Mouse (Mus musculus) T-helper 1 cell (primary cell): ENCODE data around the gene Nup210l.

Experiments
- in situ Hi-C: fragments of 300-600 bp; cut with MboI, MseI; formaldehyde crosslinking; loops from one replicate; pipeline ENCODE4 v1.15.1; 2025; ENCODE audit warnings: high pct_unique_total_duplicates

Nup210l gene

DNA sequence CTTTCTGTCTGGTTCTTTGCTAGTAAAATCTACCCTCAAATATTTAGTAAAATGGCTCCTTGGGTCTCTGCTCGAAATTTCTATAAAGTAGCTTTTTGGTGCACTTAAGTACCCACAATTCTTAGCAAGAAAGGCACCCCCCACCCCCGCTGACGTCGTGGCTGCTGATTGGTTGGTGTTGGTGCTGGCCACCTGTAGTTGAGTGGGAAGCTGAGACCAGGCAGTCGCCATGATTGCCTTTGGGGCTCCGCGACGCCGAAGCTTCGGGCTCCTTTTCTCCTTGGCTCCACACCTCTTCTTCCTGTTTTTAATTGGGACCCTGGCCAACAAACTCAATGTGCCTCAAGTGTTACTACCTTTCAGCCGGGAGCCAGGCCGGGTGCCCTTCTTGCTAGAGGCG is at the start of gene Nup210l:
Gene Nup210l (plus strand): TSS at position 195 of the 400 bp plus-strand sequence.
- in situ Hi-C loops = no loop called here

DNA sequence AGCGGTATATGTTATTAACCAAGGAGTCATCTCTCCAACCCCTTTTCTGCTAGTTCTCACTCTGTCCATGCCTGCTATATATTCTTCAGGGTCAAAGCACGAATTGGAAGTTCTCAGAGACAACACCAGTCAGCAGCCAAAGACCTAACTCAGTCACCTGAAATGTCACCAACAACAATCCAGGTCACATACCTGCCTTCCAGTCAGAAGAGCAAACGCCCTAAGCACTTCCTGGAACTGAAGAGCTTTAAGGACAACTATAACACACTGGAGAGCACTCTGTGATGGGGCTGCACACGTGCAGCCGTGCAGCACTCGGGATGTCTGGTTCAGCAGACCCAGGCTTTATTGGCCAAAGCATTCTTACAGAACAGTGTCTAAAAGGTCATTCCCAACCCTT is 42.4 kb upstream of the Nup210l start:
- in situ Hi-C loops = no loop called here

DNA sequence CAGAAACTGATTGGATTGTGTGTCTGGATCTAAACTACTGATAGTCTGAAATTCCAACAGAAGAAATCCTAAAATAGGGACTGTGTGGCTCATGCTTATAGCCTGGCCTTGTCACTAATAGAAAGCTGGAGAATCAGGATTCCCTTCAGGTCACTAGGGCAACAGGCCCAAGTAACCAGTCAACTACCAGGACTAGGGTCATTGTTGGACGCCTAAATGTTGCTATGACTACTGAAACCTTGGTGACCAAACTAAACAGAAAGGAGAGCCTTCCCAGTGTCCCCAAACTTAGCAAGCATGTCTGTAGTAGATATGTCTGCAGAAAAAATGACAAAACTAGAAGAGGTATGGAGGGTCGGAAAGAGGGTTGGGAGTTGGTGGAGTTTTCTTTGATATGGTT is 41.4 kb upstream of the Nup210l start:
- in situ Hi-C loops = no loop called here

DNA sequence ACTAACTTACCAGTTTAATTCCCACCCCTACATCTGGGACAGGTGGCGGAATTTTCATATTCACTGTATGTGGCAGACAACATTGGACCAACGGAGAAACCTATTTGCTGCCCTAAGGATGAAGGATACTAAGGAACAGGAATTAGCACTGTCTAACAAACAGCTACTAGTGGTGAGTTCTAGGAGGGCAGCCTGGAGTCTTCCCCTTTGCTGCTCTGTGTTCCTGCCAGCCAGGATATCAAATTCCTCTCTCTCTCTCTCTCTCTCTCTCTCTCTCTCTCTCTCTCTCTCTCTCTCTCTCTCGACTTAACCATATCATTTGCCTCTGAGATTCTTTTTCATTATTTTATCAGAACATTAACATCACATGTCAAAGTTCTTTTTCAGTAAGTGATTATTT is 39.5 kb upstream of the Nup210l start:
- in situ Hi-C loops = no loop called here

DNA sequence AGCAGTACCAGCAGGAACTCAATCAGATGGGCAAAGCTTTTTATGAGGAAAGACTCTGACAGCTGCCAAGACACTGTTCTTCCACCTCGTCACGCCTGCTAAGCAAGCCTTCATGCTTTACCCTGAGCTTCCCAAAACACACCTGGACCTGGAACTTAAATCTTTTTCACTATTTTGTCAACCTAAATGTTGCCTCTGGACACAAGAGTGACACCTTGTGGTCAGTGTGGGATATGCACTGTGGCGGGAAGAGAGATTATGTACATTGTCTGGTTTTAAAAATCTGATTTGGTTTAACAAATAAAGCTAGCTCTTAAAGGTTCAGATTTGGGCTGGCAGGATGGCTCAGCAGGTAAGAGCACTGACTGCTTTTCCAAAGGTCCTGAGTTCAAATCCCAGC is 38.4 kb upstream of the Nup210l start:
- in situ Hi-C loops = no loop called here

DNA sequence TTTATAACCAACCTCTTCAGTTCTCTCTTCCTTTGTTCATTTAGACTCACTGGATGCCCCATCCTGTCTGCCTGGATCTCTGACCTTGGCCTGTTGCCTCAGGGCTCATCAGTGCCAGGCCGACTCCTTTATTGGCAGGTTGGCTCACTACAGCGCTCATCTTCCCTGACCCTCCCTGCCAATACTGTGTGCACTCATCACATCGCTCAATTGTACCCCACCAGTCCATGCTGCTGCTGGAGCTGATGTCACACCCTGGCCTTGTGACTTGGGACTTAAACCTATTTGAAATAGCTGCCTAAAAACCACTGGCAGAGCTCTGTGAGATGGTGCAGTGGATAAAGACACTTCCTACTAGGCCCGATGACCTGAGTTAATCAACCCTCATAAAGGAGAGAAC is 36.1 kb upstream of the Nup210l start:
- in situ Hi-C loops = no loop called here

DNA sequence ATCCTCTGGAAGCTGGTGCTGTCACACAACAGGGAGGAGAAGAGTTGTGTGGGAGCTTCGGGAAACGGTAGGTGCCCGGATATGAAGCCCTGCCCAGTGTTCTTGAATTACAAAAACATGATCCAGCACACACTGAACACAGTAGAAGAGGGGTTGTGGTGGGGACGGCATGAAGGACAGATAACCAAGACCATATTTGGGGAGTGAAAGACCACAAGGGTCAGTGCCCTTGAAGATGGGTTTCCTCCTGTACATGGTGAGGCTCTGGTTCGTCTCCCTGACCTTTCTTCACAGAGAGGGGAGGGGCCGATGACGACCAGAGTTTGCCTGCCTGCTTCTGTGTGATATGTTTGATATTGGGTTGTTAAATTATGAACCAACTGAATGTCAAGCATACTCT is 34.2 kb upstream of the Nup210l start:
- in situ Hi-C loops = no loop called here

DNA sequence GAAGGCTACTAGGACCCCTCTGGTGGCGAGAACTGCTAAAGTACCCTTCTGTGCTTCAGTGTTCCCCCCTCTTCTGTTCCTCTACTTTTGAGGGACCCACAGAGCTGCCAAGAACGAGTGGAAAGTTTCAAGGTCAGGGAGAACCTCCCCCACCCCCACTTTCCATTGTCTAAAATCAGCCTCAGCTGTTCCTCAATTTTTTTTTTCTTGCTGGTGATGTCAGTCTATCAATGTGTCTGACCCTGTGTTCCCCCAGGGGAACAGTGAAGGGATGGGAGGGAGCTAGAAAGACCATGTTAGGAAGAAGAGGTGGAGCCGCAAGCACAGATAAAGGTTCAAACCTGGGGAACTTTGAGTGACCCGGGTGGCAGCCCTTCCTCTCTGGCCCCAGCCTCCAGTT is 31.6 kb upstream of the Nup210l start, which contains the start of gene Tpm3:
Gene Tpm3 (plus strand): TSS at position 356 of the 400 bp plus-strand sequence.
- in situ Hi-C loops = no loop called here

DNA sequence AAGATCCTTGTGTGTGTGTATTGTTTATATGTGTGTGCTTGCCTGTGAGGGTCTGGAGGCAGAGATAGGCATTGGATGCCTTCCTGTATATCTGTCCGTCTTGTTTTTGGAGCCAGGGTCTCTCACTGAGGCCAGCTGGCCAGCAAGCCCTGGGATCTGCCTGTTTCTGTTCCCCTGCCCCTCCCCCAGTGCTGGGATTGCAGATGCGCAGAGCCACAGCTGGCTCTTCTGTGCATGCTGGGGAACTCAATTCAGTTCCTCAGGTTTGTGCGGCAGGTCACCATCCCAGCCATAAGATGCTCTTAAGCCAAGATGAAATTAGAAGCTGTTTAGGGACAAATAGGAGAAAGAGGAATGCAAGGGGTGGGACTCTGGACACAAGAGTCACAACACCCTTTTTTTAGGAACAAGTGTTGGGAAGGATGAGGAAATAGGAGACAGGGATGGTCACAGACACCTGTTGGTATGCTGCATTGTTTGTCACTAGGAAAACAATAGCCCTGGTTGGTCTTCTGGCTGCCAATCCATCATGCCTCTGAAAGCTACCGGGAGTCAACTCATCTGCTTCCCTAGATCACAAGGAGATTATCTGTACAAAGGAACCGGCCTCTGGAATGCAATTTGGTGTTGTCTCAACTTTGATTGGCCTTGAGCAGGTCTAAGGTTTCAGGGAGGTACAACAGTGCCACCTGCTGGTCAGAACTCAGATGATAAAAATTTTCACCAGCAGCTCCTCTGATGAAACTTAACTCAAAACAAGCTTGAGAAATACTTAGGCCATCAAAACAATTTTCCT is 26.8 kb upstream of the Nup210l start:
- in situ Hi-C loops = no loop called here

DNA sequence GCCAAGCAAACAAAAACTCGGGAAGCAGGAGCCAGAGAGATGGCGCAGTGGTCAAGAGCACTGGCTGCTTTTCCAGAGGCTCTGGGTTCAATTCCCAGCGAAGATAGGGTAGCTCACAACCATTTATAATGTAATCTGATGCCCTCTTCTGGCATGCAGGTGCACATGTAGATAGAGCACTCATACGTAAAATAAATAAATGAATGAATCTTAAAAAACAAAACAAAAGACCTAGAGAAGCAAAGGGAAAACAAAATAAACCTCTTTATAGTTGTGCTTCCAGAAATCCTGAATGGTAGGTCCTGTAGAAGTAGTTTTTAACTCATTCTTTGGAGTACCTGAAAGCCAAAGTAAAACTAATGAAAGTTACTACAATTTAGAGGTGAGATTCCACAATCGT is 25.7 kb upstream of the Nup210l start:
- in situ Hi-C loops = no loop called here

DNA sequence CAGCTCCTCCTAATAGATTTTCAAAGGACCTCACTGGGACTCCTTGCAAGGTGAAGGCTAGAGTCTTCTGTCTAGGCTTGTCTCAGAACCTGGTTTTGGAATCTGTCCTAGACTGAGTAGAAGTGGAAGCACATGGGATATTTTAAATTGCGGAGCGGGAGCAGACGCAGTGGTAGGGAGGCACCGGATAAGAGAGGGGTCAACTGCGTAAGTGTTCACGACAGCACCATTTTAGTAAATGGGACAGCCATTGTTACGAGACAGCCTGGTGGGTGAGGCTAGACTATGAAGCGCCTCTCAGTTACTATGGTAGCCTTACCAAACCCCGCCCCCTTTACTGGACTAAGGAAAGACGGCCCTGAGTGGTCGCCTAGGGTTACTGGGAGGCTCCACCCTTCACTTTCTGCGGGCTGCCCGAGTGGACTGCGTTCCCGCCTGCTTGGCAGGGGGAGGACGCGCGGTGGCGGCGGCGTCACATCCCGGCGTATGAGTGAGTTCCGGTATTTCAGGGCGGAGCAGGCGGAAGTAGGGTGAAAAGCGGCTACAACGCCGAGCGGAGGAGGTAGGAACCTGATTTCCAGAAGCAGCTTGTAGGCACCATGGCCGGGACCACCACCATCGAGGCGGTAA is 24.7 kb upstream of the Nup210l start:
- in situ Hi-C loops = no loop called here

DNA sequence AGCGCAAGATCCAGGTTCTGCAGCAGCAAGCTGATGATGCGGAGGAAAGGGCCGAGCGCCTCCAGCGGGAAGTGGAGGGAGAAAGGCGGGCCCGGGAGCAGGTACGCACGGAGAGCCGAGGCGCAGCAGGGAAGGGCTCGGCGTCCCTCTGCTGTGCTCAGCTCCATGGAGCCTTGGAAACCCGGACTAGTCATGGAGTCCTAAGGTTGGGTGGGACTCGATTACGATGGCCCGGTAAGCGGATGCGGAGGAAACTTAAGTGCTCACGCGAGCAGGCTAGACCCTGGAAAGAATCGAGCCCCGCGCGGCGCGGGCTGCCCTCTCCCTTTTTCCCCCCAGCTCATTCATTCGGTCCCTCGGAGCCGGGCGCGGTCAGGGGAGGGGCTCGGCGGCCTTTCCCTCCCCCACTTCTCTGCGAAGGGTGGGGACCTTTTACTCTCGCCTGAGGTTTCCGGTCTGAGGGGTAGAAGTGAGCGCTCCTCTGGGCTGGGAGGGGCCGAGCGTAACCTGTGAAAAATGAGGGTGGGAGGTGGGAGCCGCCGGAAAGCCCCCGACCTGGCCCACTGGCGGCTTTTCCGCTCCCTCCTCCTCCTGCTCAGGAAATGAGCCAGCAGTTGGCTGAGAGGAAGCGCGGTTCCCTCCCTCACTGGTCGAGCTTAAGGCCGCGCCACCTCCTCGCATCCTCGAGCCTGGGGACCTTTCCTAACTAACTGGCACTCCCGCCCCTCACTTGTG is 24.0 kb upstream of the Nup210l start:
- in situ Hi-C loops = no loop called here

DNA sequence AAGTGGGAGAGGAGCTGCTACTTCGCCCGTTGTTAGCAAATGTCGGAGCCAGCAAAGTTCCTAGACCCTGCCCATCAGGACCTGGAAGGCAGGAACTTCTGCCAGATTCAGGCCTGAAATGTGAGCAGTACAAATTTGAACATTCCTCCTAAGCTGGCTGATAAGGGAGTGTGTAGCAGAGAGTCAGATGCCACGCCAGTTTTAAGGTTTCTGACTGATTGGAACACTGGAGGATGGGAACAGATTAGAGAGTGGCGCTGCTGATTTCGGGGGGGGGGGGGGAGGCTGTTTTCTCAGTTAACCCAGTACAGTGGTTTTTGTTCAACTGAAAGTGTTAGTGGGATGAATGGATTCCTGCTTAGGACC is 23.5 kb upstream of the Nup210l start:
- in situ Hi-C loops = no loop called here

DNA sequence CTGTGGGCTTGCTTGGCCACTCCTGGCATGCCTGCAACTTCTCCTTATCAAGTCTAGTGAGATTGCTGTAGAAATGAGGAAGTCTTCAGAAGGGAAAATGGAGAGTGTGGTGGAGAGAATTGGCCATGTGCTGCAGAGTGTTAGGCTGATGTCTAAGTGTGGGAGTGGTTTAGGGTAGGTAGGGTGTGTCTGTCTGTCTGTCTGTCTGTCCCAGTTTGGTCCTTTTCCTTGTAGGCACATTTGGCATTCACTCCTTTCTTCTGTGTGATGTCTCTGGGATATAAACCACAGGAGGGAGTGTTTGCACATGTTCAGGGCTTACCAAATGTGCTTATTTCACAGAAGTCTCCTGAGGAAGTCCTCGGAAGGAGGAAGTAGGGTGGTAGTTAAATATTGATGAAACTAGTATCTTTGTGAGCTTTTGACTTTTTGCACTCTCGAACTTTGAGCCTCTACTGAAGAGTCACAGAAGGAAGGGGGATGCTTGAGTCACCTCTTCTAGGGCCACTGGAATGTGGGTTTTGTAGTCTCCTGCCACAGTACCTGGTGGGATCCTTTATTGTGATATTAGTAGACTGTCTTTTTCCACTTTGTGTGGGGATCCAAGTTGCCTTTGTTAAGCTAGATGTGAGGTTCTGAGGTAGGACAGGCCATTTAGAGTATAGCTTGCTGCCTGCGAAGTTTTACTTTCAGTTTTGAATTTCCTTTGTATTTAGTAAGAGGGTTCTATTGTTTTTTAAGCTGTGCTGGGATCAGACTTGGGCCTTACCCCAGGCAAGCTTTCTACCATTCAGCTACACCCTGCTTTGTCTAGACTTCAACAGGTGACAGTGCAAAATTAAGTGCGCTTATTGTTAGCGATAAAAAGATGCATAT is 22.3 kb upstream of the Nup210l start:
- in situ Hi-C loops = no loop called here

DNA sequence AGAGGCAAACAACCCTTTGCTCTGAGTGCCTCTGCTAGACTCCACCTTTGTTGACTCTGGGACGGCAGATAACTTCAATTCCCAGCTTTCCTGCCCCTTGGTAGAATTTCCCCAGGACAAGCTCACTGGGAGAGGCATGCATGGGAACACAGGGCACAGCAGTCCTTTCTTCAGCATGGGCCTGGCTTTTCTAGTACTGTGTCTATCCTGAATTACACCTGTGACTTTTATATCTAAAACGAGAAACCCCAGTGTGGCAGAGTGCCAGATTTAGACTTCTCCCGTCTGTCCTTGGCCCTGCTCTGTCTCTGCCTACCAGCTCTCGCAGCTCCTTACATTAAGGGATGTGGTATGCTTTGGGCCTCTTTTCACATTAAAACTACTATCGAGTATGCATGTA is 20.9 kb upstream of the Nup210l start:
- in situ Hi-C loops = no loop called here

DNA sequence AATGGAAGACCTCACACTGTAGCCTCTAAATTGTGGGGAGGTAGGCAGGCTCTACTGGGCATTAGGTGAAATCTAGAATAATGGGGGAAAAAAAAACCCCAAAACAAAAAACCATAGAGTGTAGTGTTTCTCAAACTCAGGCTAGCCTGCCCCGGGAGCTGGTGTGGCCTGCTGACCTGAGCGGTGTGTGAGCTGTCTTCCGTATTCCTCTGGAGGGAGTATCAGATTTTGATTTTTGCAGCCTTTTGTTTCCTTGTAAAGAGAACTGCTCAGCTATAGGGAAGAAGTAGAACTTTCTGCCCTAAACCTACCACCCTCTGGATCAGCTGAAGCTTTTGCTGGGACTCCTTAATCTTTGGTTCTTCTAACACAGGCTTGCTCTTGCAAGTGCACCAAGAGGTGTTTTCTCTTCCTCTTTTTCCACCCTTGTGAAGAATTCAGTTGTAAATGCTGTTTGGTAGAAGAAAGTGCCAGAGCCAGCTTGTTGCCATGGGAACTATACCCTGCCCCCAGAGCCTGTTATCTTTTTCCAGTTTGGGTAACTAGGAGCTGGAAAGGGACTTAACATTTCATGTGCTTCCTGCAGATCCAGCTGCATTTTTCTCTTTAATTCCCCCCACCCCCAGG is 20.1 kb upstream of the Nup210l start:
- in situ Hi-C loops = no loop called here

DNA sequence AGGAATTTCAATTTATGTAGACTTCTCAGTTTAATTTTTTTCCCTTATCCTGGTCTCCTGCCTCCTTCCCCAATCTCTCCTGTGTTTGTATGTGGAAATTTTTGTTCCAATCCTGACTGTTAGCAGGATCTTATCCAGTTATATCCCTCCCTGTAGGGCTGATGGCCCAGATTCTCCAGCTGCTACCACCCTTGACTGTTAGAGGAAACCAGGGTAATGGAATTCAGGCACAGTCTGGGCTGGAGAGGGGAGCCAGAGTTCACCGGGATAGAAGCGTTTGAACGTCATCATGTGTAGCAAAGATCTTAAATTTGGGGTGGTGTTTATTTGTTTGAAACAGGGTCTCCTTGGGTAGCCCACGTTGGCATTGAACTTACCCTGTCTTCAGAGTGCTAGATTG is 19.1 kb upstream of the Nup210l start:
- in situ Hi-C loops = no loop called here

DNA sequence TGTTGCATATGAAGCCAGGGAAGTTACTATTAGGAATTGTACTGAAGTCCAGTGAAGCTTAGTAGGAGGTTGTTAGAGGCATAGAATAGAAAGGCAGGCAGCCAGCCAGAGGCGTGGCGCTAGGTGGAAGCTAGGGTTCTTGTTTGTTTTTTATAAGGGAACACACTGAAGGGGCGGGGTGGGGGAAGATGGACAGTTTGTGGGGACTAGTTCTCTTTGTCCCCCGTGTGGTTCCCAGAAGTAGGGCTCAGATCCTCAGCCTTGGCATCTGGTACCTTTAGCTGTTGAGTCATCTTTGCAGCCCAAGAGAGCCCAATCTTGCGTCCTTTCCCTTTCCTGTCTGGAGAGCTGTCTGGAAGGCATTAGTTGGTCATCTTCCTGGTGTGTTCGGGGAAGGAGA is 18.7 kb upstream of the Nup210l start:
- in situ Hi-C loops = no loop called here

DNA sequence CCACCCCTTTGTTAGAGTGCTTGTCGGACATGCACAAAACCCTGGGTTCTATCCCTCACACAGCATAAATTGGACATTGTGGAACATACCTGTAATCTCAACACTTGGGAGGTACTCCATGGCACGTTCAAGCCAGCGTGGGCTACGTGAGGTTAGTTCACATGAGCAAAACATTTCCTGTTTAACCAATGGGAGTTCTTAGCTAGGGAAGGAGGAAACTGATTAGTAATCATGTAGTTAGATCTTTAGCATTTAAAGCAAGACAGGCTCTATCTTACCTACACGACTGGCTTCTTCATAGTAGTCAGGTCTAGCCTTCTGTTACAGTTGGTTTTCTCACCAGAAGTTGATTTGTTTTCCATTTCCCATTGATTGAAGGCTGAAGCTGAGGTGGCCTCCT is 17.9 kb upstream of the Nup210l start:
- in situ Hi-C loops = no loop called here

DNA sequence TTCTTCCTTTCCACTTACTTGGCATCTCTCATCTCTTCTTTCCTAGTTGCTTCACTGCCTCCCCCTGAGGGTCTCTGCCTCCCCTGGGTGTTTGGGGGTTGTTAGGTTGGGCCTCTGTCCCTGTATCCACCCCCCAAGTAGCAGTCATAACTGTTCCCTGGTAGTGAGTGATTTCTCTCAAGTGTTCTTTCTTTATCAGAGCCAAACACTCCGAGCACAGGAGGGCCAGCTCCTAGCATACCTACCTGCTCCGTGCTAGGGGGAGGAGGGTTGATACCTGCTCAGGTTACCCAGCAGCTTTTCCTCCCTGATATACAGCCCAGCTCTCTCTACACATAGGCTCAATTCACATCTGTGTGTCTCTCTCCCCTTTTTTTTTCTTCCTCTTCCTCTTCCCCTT is 15.3 kb upstream of the Nup210l start:
- in situ Hi-C loops = no loop called here

DNA sequence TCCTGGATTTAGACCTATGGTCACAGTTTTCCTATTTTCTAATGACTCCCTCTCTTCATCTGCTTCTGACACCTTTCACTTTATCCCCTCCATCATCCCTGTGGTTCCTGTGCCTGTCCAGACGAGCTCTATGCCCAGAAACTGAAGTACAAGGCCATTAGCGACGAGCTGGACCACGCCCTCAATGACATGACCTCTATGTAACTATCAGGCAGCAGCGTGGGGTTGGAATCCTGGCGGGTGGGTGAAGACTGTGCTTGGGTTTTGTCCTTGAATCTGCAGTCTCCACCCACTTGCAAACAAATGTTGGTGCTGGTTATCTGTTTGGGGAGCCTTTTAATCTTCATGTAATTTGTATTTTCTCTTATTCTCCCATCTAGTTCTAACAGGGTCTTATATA is 13.0 kb upstream of the Nup210l start:
- in situ Hi-C loops = no loop called here
